Mouse (Mus musculus) megakaryocyte, adult 5-6 weeks (primary cell): ENCODE data around the gene Brpf1. TPM values are rescaled to one million over a fixed set of nuclear protein-coding genes. Genes with fewer than 3 reads are reported as not detected.

Experiments
- ATAC-seq: 2 replicates; pipeline ENCODE4 v1.8.0; 2016; ENCODE audit warnings: mild to moderate bottlenecking, inconsistent platforms; ENCODE audit not compliant: poor library complexity, severe bottlenecking
- total RNA-seq, 2 experiments: library from RNA; stranded (forward) in 1 of 2; stranded (reverse) in 1 of 2; fragments of 153-499, 151-499 nt in 1 of 2; fragments of 221-1000, 200-1000 nt in 1 of 2; gene quantifications; 2 replicates each; pipeline versions ENCODE4 v1.2.3 to v1.2.4; 2015 to 2017

The Brpf1 gene
- total RNA-seq, 2 experiments from 2014 or later = 47.6 to 54.7 TPM

GRCm38 (mm10) chr6:113351653-113352052 lies 44.7 kb downstream of the Brpf1 start:
- ATAC-seq = peak; percentile 96

- ATAC-seq = no peak
Measured at GRCm38 (mm10) chr6:113352820-113353219, 45.9 kb downstream of the Brpf1 start.

GRCm38 (mm10) chr6:113353696-113354095 lies 46.8 kb downstream of the Brpf1 start:
- no peak for ATAC-seq

- no peak for ATAC-seq
Measured at GRCm38 (mm10) chr6:113361476-113361875, 54.5 kb downstream of the Brpf1 start.

GRCm38 (mm10) chr6:113362241-113362640 lies 55.3 kb downstream of the Brpf1 start:
- ATAC-seq = no peak

- ATAC-seq = no peak
Measured at GRCm38 (mm10) chr6:113364518-113365135, 57.7 kb downstream of the Brpf1 start.

GRCm38 (mm10) chr6:113366639-113367038 lies 59.7 kb downstream of the Brpf1 start:
- no peak for ATAC-seq

- ATAC-seq = no peak
Measured at GRCm38 (mm10) chr6:113367574-113367973, 60.6 kb downstream of the Brpf1 start.

- no peak for ATAC-seq
Measured at GRCm38 (mm10) chr6:113368124-113368523, 61.2 kb downstream of the Brpf1 start.

- ATAC-seq = no peak
Measured at GRCm38 (mm10) chr6:113368577-113368976, 61.6 kb downstream of the Brpf1 start.

- no peak for ATAC-seq
Measured at GRCm38 (mm10) chr6:113370194-113370929, 63.4 kb downstream of the Brpf1 start.

- ATAC-seq = no peak
Measured at GRCm38 (mm10) chr6:113373491-113373890, 66.6 kb downstream of the Brpf1 start.

Other genes starting within 250 kb of the Brpf1 start
- gene Setd5, start 229.8 kb upstream of the Brpf1 start, total RNA-seq (2015) = 81.1 and 84.2 TPM in 2 replicates
- 46.1 and 63.6 TPM in 2 replicates for gene Setd5, start 229.8 kb upstream of the Brpf1 start, total RNA-seq (2017)
- 0.18 TPM in 1 of 2 replicates, not detected in the other for gene Lhfpl4, start 111.8 kb upstream of the Brpf1 start, total RNA-seq (2015)
- gene Lhfpl4, start 111.8 kb upstream of the Brpf1 start, total RNA-seq (2017) = not detected in 2 replicates
- 30.6 and 34.0 TPM in 2 replicates for gene Mtmr14, start 69.3 kb upstream of the Brpf1 start, total RNA-seq (2015)
- 56.5 and 60.9 TPM in 2 replicates for gene Mtmr14, start 69.3 kb upstream of the Brpf1 start, total RNA-seq (2017)
- gene Cpne9, start 24.8 kb upstream of the Brpf1 start, total RNA-seq (2015) = 0.20 and 0.30 TPM in 2 replicates
- 0.15 and 0.45 TPM in 2 replicates for gene Cpne9, start 24.8 kb upstream of the Brpf1 start, total RNA-seq (2017)
- gene Ogg1, start 19.8 kb downstream of the Brpf1 start, total RNA-seq (2015) = 10.6 and 12.0 TPM in 2 replicates
- gene Ogg1, start 19.8 kb downstream of the Brpf1 start, total RNA-seq (2017) = 5.5 and 10.3 TPM in 2 replicates
- 31.8 and 39.6 TPM in 2 replicates for gene Camk1, start 36.8 kb downstream of the Brpf1 start, total RNA-seq (2015)
- gene Camk1, start 36.8 kb downstream of the Brpf1 start, total RNA-seq (2017) = 57.6 and 68.3 TPM in 2 replicates
- gene Tada3, start 70.7 kb downstream of the Brpf1 start, total RNA-seq (2015) = 20.1 and 23.6 TPM in 2 replicates
- 14.1 and 15.9 TPM in 2 replicates for gene Tada3, start 70.7 kb downstream of the Brpf1 start, total RNA-seq (2017)
- gene Arpc4, start 71.0 kb downstream of the Brpf1 start, total RNA-seq (2015) = 255 and 284 TPM in 2 replicates
- gene Arpc4, start 71.0 kb downstream of the Brpf1 start, total RNA-seq (2017) = 427 and 451 TPM in 2 replicates
- gene Ttll3, start 82.1 kb downstream of the Brpf1 start, total RNA-seq (2015) = 6.2 and 7.2 TPM in 2 replicates
- 7.7 and 9.9 TPM in 2 replicates for gene Ttll3, start 82.1 kb downstream of the Brpf1 start, total RNA-seq (2017)
- 2.5 and 6.2 TPM in 2 replicates for gene Rpusd3, start 112.2 kb downstream of the Brpf1 start, total RNA-seq (2015)
- gene Rpusd3, start 112.2 kb downstream of the Brpf1 start, total RNA-seq (2017) = 2.5 and 3.0 TPM in 2 replicates
- gene Cidec, start 128.6 kb downstream of the Brpf1 start, total RNA-seq (2015) = not detected in 2 replicates
- gene Cidec, start 128.6 kb downstream of the Brpf1 start, total RNA-seq (2017) = not detected in 2 replicates
- 34.2 and 43.6 TPM in 2 replicates for gene Jagn1, start 135.4 kb downstream of the Brpf1 start, total RNA-seq (2015)
- 11.0 and 12.7 TPM in 2 replicates for gene Jagn1, start 135.4 kb downstream of the Brpf1 start, total RNA-seq (2017)
- not detected in 2 replicates for gene Il17re, start 151.3 kb downstream of the Brpf1 start, total RNA-seq (2015)
- gene Il17re, start 151.3 kb downstream of the Brpf1 start, total RNA-seq (2017) = not detected in 2 replicates
- not detected in 2 replicates for gene Il17rc, start 164.3 kb downstream of the Brpf1 start, total RNA-seq (2015)
- not detected in 2 replicates for gene Il17rc, start 164.3 kb downstream of the Brpf1 start, total RNA-seq (2017)
- gene Creld1, start 176.2 kb downstream of the Brpf1 start, total RNA-seq (2015) = 0.27 and 2.1 TPM in 2 replicates
- 1.9 and 3.4 TPM in 2 replicates for gene Creld1, start 176.2 kb downstream of the Brpf1 start, total RNA-seq (2017)
- 0.09 TPM in 1 of 2 replicates, not detected in the other for gene Prrt3, start 194.8 kb downstream of the Brpf1 start, total RNA-seq (2015)
- gene Prrt3, start 194.8 kb downstream of the Brpf1 start, total RNA-seq (2017) = not detected in 2 replicates
- gene Emc3, start 224.5 kb downstream of the Brpf1 start, total RNA-seq (2015) = 60.0 and 61.6 TPM in 2 replicates
- 33.0 and 38.4 TPM in 2 replicates for gene Emc3, start 224.5 kb downstream of the Brpf1 start, total RNA-seq (2017)
- 8.7 and 10.7 TPM in 2 replicates for gene Fancd2, start 224.5 kb downstream of the Brpf1 start, total RNA-seq (2015)
- gene Fancd2, start 224.5 kb downstream of the Brpf1 start, total RNA-seq (2017) = 14.4 and 16.2 TPM in 2 replicates